ENCODE assay signal across 22 mouse cellular contexts in genomic region chr15:7187682-7188081, GRCm38 (mm10).
"Had no signal": no experiment of that assay in that cellular context is flagged by ENCODE, and none has a peak within 500 bp of the region (broad histone marks: within the 10 kb centered on the region; RNA-seq: fewer than 3 reads in every experiment).

No protein-coding gene starts in this region.

- H3K27me3 ChIP-seq: heart, embryonic 12.5 days; hindbrain, embryonic 13.5 days; hindbrain, embryonic 15.5 days; limb, embryonic 12.5 days had no signal

- H3K9me3 ChIP-seq: heart, embryonic 10.5 days; heart, embryonic 12.5 days; hindbrain, embryonic 13.5 days; hindbrain, embryonic 15.5 days; limb, embryonic 10.5 days; limb, embryonic 12.5 days had no signal

- H3K4me2 ChIP-seq: heart, embryonic 12.5 days; hindbrain, embryonic 13.5 days; hindbrain, embryonic 15.5 days; limb, embryonic 12.5 days had no signal

- H3K9ac ChIP-seq: heart, embryonic 12.5 days; hindbrain, embryonic 13.5 days; hindbrain, embryonic 15.5 days; limb, embryonic 12.5 days had no signal

- H3K27ac ChIP-seq: heart, embryonic 10.5 days; hindbrain, embryonic 13.5 days; hindbrain, embryonic 15.5 days; hindbrain, postnatal 0 days; layer of hippocampus, adult 2 months; left cerebral cortex, adult 2 months; limb, embryonic 10.5 days; limb, embryonic 12.5 days had no signal

- DNase-seq: gastrocnemius, postnatal 14 days; gastrocnemius, postnatal 36 days; heart, adult 18-20 months; heart, postnatal 10 days; heart, postnatal 36 days; kidney, adult 11 months; kidney, adult 2 months; kidney, adult 9 months; kidney, postnatal 10 days; kidney, postnatal 25 days; kidney, postnatal 4 days; liver had no signal

- ATAC-seq: hindbrain, postnatal 0 days; intestine, embryonic 16.5 days had no signal

- H3K4me3 ChIP-seq: heart, embryonic 10.5 days; heart, embryonic 12.5 days; hindbrain, embryonic 13.5 days; hindbrain, embryonic 15.5 days; layer of hippocampus, adult 2 months; left cerebral cortex, adult 2 months; limb, embryonic 10.5 days; limb, embryonic 12.5 days had no signal

- H3K4me1 ChIP-seq: hindbrain, embryonic 13.5 days; hindbrain, embryonic 15.5 days; limb, embryonic 10.5 days had no signal
